Mouse (Mus musculus): Measurements from ENCODE around the gene Micall1.

- TF ChIP-seq FLI1 (IDR thresholded peaks at IDR 0.05; ENCODE audit: low read length) (no peak), GATA1 (IDR thresholded peaks at IDR 0.05; ENCODE audit: borderline replicate concordance, low read length) (no peak)
These were observed 46.1 kb upstream of the Micall1 start, which contains the start of gene Ankrd54 for GRCm38 (mm10) chr15:79062376-79063159.
